Mouse (Mus musculus) kidney, postnatal 0 days (tissue): ENCODE results near the gene Kif24. TPM values are rescaled to one million over a fixed set of nuclear protein-coding genes. Genes with fewer than 3 reads are reported as not detected.

Source experiments
- ATAC-seq: fragments of 200-750 bp; cut with Nextera tagmentation; replicated peaks from 2 replicates; pipeline ENCODE4 v1.8.0; 2017; ENCODE audit warnings: low read depth, moderate number of reproducible peaks, moderate TSS enrichment, moderate library complexity; ENCODE audit not compliant: low FRiP score
- DNase-seq: peaks from one replicate; pipeline ENCODE4 v3.0.0-alpha.2; 2016; ENCODE audit warnings: low spot score
- H3K27ac ChIP-seq: fragments of 300-500 bp; sonication (generic); 2 replicates; pipeline ENCODE4 v1.5.1; 2014; ENCODE audit warnings: mild to moderate bottlenecking
- H3K27me3 ChIP-seq: fragments of 300-500 bp; sonication (generic); 2 replicates; pipeline ENCODE4 v1.6.1; 2014; ENCODE audit warnings: low read length, mixed read lengths; ENCODE audit not compliant: insufficient read depth
- H3K36me3 ChIP-seq: fragments of 300-500 bp; sonication (generic); 2 replicates; pipeline ENCODE4 v1.6.1; 2014; ENCODE audit warnings: low read length, mixed read lengths; ENCODE audit not compliant: insufficient read depth
- H3K4me1 ChIP-seq: fragments of 300-500 bp; sonication (generic); replicated peaks from 2 replicates; pipeline ENCODE4 v1.6.1; 2014; ENCODE audit warnings: antibody characterized with exemption, low read length, mixed read lengths; ENCODE audit not compliant: insufficient read depth
- H3K4me2 ChIP-seq: fragments of 300-500 bp; sonication (generic); 2 replicates; pipeline ENCODE4 v1.6.1; 2014; ENCODE audit warnings: mild to moderate bottlenecking, low read length, moderate library complexity, mixed read lengths
- H3K4me3 ChIP-seq: fragments of 300-500 bp; sonication (generic); replicated peaks from 2 replicates; pipeline ENCODE4 v1.5.1; 2014; ENCODE audit warnings: low read depth, low read length
- H3K9ac ChIP-seq: fragments of 300-500 bp; sonication (generic); 2 replicates; pipeline ENCODE4 v1.6.1; 2014; ENCODE audit warnings: low read depth, low read length
- H3K9me3 ChIP-seq: fragments of 300-500 bp; sonication (generic); replicated peaks from 2 replicates; pipeline ENCODE4 v1.6.1; 2016; ENCODE audit warnings: low read length, inconsistent platforms, mixed read lengths
- CTCF ChIP-seq: IDR thresholded peaks from 2 replicates; pipeline ENCODE4 v1.5.1; 2016; ENCODE audit warnings: antibody characterized with exemption, low read depth, mild to moderate bottlenecking, moderate library complexity
- WGBS: fragments of 180-500 bp; shearing (Covaris S2); extraction: QIAGEN DNeasy Blood & Tissue Kit; methylation state at CpG from one replicate; pipeline ENCODE4 v1.1.7; 2014; 5-methylcytosine and 5-hydroxymethylcytosine counted together
- polyA plus RNA-seq: library from polyadenylated mRNA; unstranded; fragments of >200 nt; fragmentation: Nextera tagmentation; extraction: Ambion mirVana; gene quantifications from 2 replicates; pipeline ENCODE4 v1.2.1, GENCODE M21; 2015

Kif24 gene
- 2.0 and 2.4 TPM in 2 replicates for polyA plus RNA-seq

DNA sequence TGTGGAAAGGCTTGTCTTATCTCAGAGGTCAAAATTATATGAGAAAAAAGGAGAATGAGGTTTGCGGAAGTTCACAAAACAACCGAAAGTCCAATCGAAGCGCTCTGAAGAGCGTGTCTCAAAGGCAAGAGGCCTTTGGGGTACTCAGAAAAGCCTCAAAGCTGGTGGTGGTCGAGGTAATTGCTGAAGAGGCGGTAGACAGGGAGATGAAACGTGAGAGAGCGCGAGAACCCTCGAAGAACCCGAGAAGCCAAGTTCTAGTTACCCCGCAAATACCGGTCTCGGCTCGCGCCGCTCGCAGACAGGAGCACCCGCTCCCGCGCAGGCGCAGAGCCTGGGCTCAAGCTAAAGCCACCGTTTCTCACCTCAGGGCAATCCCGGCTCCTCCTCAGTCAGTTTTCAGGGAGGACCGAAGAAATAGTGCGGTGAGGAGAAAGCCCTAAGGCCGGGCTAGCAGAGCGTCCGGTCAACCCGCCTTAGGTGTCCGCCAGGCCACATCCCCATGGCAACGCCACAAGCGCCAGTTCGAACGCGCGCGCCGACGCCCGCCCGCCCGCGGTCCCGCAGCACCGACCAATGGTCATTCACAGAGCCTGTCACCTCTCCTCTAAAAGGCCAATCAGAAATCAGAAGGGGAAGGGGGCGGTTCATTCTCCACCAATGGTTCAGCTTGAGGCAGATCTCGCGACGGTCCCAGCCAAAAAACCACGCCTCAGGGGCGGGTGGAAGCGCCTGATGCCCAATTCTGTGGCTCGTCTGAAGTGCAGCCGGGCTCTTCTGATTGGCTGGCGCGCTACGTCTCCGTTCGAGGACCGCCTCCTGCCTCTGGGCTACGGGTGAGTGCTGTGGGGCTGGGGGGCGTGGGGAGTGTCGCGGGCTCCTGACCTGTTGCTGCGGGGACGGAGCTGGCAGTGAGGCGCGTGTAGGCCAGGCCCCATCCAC is at the start of gene Kif24, which contains the start of gene Nudt2:
Gene Kif24 (minus strand): TSS at position 543 of the 942 bp plus-strand sequence.
Gene Nudt2 (plus strand): TSS at position 807 of the 942 bp plus-strand sequence.
- WGBS = under 1% methylated on average over 70 of the region's 70 CpGs
- peak; percentile 100 for DNase-seq
- Histone ChIP-seq H3K27me3 (no peaks in the 10 kb centered on the region), H3K4me3 (peak within 1 kb of the TSS; percentile 60), H3K9me3 (no peaks in the 10 kb centered on the region), H3K36me3 (no peaks in the 10 kb centered on the region), H3K4me2 (peak within 1 kb of the TSS; percentile 66), H3K27ac (peak within 1 kb of the TSS; percentile 33; the same call in 1 of the 2 replicates), H3K9ac (peak within 1 kb of the TSS; percentile 70), H3K4me1 (0 out of 2 replicates have a peak, but pooled peaks cover 2% of the 10 kb centered on the region)
- TF ChIP-seq CTCF = no peak
- peak; percentile 98 for ATAC-seq

DNA sequence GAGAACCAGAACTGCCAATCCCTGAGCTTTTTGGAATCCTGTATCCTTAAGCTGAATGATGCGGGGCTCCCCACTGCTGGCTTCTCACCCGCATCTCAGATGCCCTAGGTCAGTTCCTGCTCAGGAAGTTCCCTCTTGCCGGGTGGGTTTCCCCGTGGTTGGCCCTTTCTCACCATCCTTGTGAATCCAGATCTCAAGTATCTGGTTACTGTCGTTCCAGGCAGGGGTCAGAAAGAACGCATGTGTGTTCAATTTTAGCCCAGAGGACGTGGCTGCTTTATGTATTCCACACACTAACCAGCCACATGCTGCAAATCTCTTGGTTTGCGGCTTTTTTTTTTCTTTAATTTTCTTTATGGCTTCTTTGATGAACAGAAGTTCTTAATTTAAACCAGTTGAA is 49.0 kb upstream of the Kif24 start:
- DNase-seq = no peak
- no peak overlapping the region for H3K27ac ChIP-seq
- no peak overlapping the region for H3K9ac ChIP-seq
- no peak for ATAC-seq
- H3K27me3 ChIP-seq = no peaks in the 10 kb centered on the region; the same call in 1 of the 2 replicates
- H3K4me3 ChIP-seq = no peak overlapping the region
- H3K4me1 ChIP-seq = no peaks in the 10 kb centered on the region
- H3K36me3 ChIP-seq = no peaks in the 10 kb centered on the region
- 16% methylated on average over 8 of the region's 8 CpGs for WGBS
- no peaks in the 10 kb centered on the region for H3K9me3 ChIP-seq
- no peak for TF ChIP-seq CTCF
- H3K4me2 ChIP-seq = no peak overlapping the region

DNA sequence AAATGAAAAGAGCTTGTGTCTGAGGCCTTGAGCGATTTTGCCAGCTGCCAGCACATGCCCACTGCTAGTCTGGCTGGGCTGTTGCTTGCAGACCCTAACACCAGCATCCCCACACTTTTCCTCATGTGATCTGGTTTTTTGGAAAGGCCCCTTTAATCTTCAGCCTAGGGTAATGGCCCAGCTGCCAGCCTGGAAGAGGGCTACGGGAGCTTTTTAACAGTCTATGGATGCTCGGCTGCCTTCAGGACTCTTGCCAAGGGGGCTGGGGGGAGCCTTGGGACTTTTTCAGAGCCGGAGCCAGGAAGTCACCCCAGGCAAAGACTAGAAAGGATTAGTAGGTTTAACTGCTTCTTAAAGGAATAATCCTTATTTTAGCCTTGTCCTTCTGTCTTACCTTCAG is 48.6 kb upstream of the Kif24 start:
- Histone ChIP-seq H3K36me3 (no peaks in the 10 kb centered on the region), H3K9me3 (no peaks in the 10 kb centered on the region), H3K27me3 (no peaks in the 10 kb centered on the region; the same call in 1 of the 2 replicates), H3K4me3 (no peak overlapping the region), H3K27ac (no peak overlapping the region), H3K4me2 (no peak overlapping the region), H3K9ac (no peak overlapping the region), H3K4me1 (no peaks in the 10 kb centered on the region)
- WGBS = 28% methylated on average over 4 of the region's 4 CpGs
- DNase-seq (no peak), ATAC-seq (no peak)
- no peak for TF ChIP-seq CTCF

DNA sequence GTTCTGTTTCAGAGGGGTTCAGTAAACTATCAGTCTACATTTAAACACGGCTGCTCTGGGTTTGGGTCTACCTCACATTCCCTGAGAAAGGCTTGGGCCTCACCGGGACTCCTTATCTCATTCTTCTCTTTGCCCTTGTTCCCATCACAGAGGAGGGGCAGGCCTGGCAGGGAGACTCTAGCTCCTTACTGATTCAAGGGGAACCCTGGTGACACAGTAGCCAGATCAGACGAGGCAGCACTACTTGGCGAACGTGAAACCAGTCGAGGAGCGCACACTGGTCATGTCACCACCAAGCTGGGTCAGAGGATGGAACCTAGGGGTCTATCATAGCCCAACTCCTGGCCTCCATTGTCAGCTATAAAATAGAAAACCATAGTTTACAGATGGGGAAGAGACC is 43.3 kb upstream of the Kif24 start:
- no peaks in the 10 kb centered on the region for H3K36me3 ChIP-seq
- no peak overlapping the region for H3K27ac ChIP-seq
- TF ChIP-seq CTCF = no peak
- no peak overlapping the region for H3K9ac ChIP-seq
- 0 out of 2 replicates have a peak overlapping the region, but pooled peaks have one; percentile 92 for H3K4me2 ChIP-seq
- ATAC-seq (no peak), DNase-seq (no peak)
- H3K9me3 ChIP-seq = no peaks in the 10 kb centered on the region
- WGBS = 51% methylated on average over 7 of the region's 7 CpGs
- H3K4me1 ChIP-seq = peaks cover 9% of the 10 kb centered on the region; the same call in 1 of the 2 replicates
- H3K27me3 ChIP-seq = no peaks in the 10 kb centered on the region; the same call in 1 of the 2 replicates
- H3K4me3 ChIP-seq = no peak overlapping the region

DNA sequence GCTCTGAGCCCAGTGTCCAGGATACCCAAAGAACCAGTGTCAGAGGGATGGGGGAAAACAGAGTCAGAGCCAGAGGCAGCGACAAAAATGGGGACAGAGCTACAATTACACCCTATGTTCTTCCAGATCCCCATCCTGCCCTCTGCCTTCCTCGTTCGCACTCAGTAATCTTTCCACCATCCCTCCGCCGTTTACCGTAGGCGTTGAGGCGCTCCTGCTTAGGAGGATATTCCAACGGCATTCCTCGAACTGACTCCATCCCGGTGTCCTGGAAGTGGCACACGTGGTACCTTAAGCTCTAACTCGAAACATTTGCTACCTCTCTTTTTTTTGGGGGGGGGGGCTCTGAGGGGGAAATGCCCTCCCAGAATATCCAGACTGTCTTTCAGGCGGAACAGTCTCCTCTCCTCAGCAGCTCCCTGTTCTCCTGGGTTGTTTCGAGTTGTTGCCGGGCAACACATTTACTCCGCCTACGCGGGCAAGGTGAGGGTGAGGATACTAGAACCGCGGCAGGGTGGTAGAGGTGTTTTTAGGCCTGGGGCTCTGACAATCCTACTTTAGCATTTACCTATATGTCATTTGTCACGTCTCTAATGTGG is 42.7 kb upstream of the Kif24 start:
- Histone ChIP-seq H3K27me3 (no peaks in the 10 kb centered on the region; the same call in 1 of the 2 replicates), H3K9me3 (no peaks in the 10 kb centered on the region), H3K4me2 (peak overlapping the region; percentile 92), H3K4me1 (peaks cover 9% of the 10 kb centered on the region; the same call in 1 of the 2 replicates), H3K4me3 (peak overlapping the region; percentile 50), H3K9ac (peak overlapping the region; percentile 40; the same call in 1 of the 2 replicates), H3K27ac (no peak overlapping the region), H3K36me3 (no peaks in the 10 kb centered on the region)
- DNase-seq (no peak), ATAC-seq (no peak)
- TF ChIP-seq CTCF = no peak
- WGBS = 5% methylated on average over 22 of the region's 22 CpGs

DNA sequence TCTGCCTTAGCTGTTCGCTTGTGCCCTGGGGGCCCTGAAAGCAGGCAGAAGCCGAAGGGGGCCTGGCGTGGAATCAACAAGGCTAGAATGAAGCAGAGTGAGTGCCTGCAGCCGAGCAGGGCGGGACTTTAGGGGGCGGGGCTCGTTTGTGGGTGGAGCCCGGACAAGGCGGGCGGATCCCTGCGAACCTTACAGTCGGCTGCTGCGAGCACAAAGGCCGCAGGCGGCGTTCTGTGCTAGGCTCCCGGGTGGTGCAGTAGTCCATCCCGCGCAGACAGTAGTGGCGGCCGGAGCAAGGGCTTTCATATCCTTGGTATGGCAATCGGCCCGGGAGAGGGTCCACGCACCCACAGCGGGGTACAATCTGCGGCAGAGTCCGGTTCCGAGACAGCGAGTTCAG is 42.2 kb upstream of the Kif24 start:
- DNase-seq (peak; percentile 89), ATAC-seq (peak; percentile 64)
- no peak; the same call in 1 of the 2 replicates for TF ChIP-seq CTCF
- H3K9ac ChIP-seq = peak overlapping the region; percentile 40; the same call in 1 of the 2 replicates
- peak overlapping the region; percentile 92 for H3K4me2 ChIP-seq
- peak overlapping the region; percentile 50 for H3K4me3 ChIP-seq
- WGBS = under 1% methylated on average over 29 of the region's 29 CpGs
- H3K9me3 ChIP-seq = no peaks in the 10 kb centered on the region
- H3K27me3 ChIP-seq = no peaks in the 10 kb centered on the region; the same call in 1 of the 2 replicates
- H3K27ac ChIP-seq = no peak overlapping the region
- H3K4me1 ChIP-seq = peaks cover 9% of the 10 kb centered on the region; the same call in 1 of the 2 replicates
- no peaks in the 10 kb centered on the region for H3K36me3 ChIP-seq
